Mouse (Mus musculus) lung, postnatal 4 days (tissue): ENCODE results near the gene Ap1m2.
A peak's percentile ranks its signal among the peaks of the same experiment; 100 is the strongest.
"Not testable (repeated sequence)": the region's sequence is repeated elsewhere in the genome, so short reads cannot be mapped to it uniquely, and the experiment has no call there.

Experiments used
- DNase-seq, 2 experiments: peaks; one replicate each; pipeline ENCODE4 v3.0.0; 2021

Ap1m2 gene

DNA sequence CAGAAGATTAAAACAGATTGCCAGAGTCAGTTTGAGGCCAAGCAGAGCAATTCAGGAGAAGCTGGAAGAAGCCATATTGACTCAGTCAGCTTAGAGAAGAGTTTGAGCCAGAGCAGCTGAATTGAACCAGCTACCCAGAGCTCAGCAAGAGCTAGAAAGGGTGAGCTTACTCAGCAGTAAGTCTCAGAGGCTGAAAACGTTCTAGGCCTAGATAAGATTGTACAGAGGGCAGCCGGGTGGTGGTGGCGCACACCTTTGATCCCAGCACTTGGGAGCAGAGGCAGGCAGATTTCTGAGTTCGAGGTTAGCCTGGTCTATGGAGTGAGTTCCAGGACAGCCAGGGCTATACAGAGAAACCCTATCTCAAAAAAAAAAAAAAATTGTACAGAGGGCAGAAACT, 55.8 kb downstream of the Ap1m2 start:
- not testable (repeated sequence) for DNase-seq

DNA sequence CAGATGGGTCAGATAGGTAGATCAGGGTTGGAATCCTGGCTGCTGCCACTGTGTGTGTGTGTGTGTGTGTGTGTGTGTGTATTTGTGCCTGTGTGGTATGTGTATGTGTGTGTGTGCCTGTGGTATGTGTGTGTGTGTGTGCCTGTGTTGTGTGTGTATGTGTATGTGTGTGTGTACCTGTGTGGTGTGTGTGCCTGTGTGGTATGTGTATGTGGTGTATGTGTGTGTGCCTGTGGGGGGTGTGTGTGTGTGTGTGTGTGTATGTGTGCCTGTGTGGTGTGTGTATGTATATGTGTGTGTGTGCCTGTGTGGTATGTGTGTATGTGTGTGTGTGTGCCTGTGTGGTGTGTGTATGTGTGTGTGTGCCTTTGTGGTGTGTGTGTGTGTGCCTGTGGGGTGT, 57.4 kb downstream of the Ap1m2 start:
- DNase-seq: no peak

DNA sequence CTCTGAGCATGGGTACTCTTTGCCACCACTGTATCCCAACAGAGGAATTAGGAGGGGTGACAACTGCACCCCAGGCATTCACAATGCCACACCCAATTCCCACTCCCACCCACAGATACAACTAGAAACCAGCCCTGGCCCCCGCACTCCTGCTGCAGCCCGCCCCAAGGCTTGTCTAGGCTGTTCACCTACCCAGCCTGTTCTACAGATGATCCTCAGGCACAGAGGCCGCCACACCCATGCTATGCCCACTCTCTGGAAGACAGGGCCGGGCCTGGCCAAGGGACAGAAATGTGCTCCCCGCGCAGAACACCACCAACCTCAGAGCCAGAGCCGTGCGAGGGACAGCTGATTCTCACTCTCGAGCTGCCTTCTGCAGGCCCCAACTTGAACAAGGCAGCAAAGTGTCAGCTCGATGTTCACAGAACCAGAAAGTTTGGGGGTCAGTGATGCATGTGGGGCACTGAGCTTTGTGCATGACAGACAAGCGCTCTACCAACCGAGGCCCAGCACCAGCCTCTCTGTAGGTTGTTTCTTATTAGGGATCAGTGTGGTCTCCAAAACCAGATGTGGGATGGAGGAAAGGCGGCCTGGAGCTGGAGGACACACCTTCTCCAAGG, 60.9 kb downstream of the Ap1m2 start:
- DNase-seq: no peak

DNA sequence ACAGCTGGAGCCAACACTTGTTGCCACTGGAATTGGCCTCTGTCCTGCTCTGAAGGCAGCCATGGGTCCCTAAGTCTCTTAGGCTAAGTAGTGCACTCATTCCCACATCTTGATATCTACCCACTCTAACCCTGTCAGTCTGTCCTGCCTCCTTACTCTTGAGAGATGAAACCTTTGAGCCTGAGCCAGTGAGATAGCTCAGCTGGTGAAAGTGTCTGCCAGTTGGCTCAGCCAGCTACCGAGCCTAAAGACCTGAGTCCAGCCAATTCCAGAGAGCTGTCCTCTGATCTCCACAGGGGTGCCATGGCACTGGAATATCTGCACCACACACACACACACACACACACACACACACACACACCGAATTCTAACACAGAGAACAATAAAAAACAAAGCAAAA, 61.6 kb downstream of the Ap1m2 start:
- no peak for DNase-seq

DNA sequence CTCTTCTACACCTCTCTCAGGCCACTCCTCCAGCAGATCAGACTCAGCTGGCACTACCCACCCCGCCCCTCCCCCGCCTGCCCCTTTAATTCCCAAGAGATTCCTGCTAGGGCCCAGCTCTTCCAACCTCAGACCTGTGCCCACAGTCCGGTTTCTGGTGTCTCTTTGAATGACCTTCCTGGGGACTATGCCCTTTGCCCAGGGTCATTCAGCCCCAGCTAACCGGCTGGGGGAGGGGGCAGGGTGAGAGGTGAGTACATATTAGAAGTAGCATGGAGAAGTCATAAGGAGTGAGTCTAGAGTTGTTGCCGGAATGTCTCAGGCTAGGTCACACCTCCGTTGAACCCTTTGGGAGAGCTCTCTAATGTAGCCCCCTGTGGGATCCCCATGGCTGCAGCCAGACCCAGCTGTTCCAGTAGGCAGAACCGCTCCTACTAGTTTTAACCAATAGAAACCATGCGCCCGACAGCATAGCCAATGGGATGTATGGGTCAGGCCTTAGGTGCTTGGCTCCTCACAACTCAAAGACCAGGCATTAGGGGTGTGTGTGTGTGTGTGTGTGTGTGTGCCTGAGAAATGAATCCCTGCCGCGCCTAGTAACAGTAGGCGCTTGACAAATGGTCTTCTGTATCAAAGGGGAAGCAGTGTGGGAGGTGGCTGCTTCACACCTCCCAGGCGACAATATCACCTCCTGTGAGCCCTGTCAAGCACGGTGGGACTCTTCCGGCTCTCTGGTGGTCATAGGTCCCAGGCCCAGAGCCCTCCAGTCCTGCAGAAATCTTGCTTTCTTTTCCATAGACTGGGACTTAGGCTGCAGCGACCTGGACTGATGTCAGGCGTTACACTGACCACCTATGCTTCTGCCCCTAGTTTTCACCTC, 62.3 kb downstream of the Ap1m2 start:
- DNase-seq: no peak

DNA sequence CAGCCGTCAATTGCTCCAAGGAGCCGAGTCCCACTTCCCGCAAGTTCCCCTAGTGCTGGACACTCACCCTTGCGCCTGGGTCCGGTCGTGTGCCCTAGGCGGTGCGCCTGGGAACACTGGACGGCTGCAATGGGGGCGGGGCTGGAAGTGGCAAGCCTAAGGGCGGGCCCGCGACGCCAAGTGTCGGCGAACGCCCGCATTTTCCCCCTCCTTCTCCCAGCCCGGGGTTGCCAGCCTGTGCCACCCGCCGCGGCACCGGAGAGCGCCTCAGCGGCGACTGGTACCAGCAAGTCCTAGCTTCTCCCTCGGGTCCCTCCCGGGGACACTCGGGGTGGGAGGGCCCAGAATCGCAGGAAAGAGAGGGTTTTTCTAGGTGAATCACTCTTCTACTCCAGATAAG, 63.8 kb downstream of the Ap1m2 start, which contains the start of gene S1pr5:
S1pr5 (minus strand) TSS at position 118 of the 400 bp plus-strand sequence.
- peak; percentile 66 to 70 for DNase-seq

DNA sequence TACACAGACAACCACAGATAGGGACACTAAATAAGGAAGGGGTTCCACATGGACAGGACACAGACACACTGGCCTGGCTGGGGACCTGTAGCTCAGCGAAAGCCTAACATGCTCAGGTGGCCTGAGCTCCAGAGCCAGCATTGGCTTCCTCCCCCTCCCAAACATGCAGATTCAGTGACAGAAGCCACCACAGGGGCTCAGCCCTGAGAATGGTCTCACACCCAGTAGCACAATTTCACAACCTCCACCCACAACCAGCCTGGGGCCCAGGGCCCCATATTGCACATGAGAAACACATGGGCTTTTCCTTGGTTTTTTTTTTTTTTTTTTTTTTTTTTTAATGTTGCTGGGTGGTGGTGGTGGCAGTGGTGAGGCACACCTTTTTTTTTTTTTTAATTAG, 65.8 kb downstream of the Ap1m2 start:
- peak in 1 of 2 experiments; percentile 30 for DNase-seq

DNA sequence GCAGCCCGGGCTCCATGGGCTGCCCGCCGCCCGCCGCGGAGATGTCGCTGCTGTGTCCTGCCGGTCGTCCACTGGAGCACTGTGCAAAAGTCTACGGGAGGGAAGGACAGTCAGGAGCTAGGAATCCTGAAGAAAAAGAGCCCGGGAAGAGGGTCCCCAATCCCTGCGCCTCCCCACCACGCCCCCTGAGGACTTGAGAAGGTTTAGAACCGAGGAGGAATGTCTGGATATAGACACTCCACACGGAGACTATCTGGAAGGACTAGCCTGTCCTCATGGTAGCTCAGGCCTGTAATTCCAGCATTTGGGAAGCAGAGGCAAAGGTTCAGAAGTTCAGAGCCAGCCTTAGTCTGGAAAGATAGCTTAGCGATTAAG, 67.0 kb downstream of the Ap1m2 start:
- DNase-seq: no peak

DNA sequence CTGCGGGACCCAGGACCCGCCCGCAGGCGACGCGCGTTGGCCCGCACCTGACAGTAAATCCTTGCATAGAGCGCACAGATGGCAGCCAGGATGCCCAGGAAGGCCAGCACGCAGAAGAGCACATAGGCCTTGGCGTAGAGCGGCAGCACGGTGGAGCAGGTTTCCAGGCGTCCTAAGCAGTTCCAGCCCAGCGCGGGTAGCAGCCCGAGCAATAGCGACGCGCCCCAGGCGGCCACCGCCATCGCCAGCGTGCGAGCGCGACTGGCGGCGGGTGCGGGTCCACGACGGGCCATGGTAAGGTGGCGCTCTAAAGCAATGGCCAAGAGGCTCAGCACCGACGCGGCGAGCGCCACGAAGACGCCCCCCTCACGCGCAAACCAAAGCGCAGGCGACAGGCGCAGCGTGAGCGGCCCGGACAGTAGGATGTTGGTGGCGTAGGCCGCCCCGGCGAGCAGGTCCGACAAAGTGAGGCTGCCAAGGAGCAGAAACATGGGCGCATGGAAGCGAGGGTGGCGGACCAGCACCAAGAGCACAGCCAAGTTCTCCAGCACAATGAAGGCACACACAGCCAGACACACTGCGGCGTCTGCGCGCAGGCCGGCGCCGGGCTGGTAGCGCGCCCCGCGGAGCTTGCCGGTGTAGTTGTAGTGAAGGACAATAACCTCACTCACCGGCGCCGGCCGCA, 67.6 kb downstream of the Ap1m2 start:
- peak in 1 of 2 experiments; percentile 37 for DNase-seq
